Mouse (Mus musculus): ENCODE measurements at regions not wholly inside any gene's neighbourhood (a gene's known extent, or its start where the extent isn't known, plus 50 kb on each side); places are given as distances from the start of the nearest gene placed in this dataset.

GRCm38 (mm10) chr15:51657621-51658020 lies 2227.1 kb upstream of the Gm7489 start:
- ATAC-seq (ENCODE audit: low FRiP score), result no peak
- peaks cover 15% of the 10 kb centered on the region for H3K9me3 ChIP-seq (ENCODE audit: control insufficient read depth, low read length)
- 89% methylated on average over 1 of the region's 1 CpGs for WGBS
- no peak overlapping the region for H3K4me2 ChIP-seq (replicated peaks)
- DNase-seq (ENCODE audit: low spot score), result no peak
- no peak overlapping the region for H3K9ac ChIP-seq
- H3K4me1 ChIP-seq (replicated peaks; ENCODE audit: control insufficient read depth, insufficient read depth, low read length), result no peaks in the 10 kb centered on the region
- no peak overlapping the region for H3K27ac ChIP-seq
- H3K4me3 ChIP-seq (replicated peaks; ENCODE audit: low read length), result no peak overlapping the region
- H3K36me3 ChIP-seq (replicated peaks; ENCODE audit: control insufficient read depth, insufficient read depth), result no peaks in the 10 kb centered on the region
- H3K27me3 ChIP-seq (ENCODE audit: control insufficient read depth, insufficient read depth, low read length), result no peaks in the 10 kb centered on the region

- Histone ChIP-seq H3K36me3 (replicated peaks; ENCODE audit: control insufficient read depth, insufficient read depth) (no peaks in the 10 kb centered on the region), H3K4me2 (replicated peaks) (no peak overlapping the region), H3K4me1 (replicated peaks; ENCODE audit: control insufficient read depth, insufficient read depth, low read length) (no peaks in the 10 kb centered on the region), H3K4me3 (replicated peaks; ENCODE audit: low read length) (no peak overlapping the region), H3K27me3 (ENCODE audit: control insufficient read depth, insufficient read depth, low read length) (no peaks in the 10 kb centered on the region), H3K27ac (no peak overlapping the region), H3K9me3 (ENCODE audit: control insufficient read depth, low read length) (no peaks in the 10 kb centered on the region), H3K9ac (no peak overlapping the region)
- ATAC-seq (ENCODE audit: low FRiP score), result no peak
- 78% methylated on average over 3 of the region's 3 CpGs for WGBS
- DNase-seq (ENCODE audit: low spot score), result no peak
Measured at GRCm38 (mm10) chr15:51668340-51668739, 2216.4 kb upstream of the Gm7489 start.

- Histone ChIP-seq H3K4me1 (replicated peaks; ENCODE audit: control insufficient read depth, insufficient read depth, low read length) (no peaks in the 10 kb centered on the region), H3K4me2 (replicated peaks) (no peak overlapping the region), H3K27ac (no peak overlapping the region), H3K36me3 (replicated peaks; ENCODE audit: control insufficient read depth, insufficient read depth) (no peaks in the 10 kb centered on the region), H3K27me3 (ENCODE audit: control insufficient read depth, insufficient read depth, low read length) (no peaks in the 10 kb centered on the region), H3K9me3 (ENCODE audit: control insufficient read depth, low read length) (no peaks in the 10 kb centered on the region), H3K4me3 (replicated peaks; ENCODE audit: low read length) (no peak overlapping the region), H3K9ac (no peak overlapping the region)
- WGBS, result 92% methylated on average over 18 of the region's 18 CpGs
- ATAC-seq (ENCODE audit: low FRiP score) (no peak), DNase-seq (ENCODE audit: low spot score) (no peak)
Measured at GRCm38 (mm10) chr15:51671667-51672372, 2212.9 kb upstream of the Gm7489 start.

- Histone ChIP-seq H3K4me2 (replicated peaks) (no peak overlapping the region), H3K27ac (no peak overlapping the region), H3K4me1 (replicated peaks; ENCODE audit: control insufficient read depth, insufficient read depth, low read length) (no peaks in the 10 kb centered on the region), H3K9ac (no peak overlapping the region), H3K4me3 (replicated peaks; ENCODE audit: low read length) (no peak overlapping the region), H3K9me3 (ENCODE audit: control insufficient read depth, low read length) (no peaks in the 10 kb centered on the region), H3K36me3 (replicated peaks; ENCODE audit: control insufficient read depth, insufficient read depth) (no peaks in the 10 kb centered on the region), H3K27me3 (ENCODE audit: control insufficient read depth, insufficient read depth, low read length) (no peaks in the 10 kb centered on the region)
- no peak for ATAC-seq (ENCODE audit: low FRiP score)
- DNase-seq (ENCODE audit: low spot score), result no peak
- 67% methylated on average over 1 of the region's 1 CpGs for WGBS
Measured at GRCm38 (mm10) chr15:51673483-51673882, 2211.2 kb upstream of the Gm7489 start.

GRCm38 (mm10) chr15:51675291-51675690 lies 2209.4 kb upstream of the Gm7489 start:
- no peak overlapping the region for H3K9ac ChIP-seq
- WGBS, result 81% methylated on average over 4 of the region's 4 CpGs
- no peak overlapping the region for H3K4me3 ChIP-seq (replicated peaks; ENCODE audit: low read length)
- H3K9me3 ChIP-seq (ENCODE audit: control insufficient read depth, low read length), result no peaks in the 10 kb centered on the region
- no peak overlapping the region for H3K4me2 ChIP-seq (replicated peaks)
- DNase-seq (ENCODE audit: low spot score) (no peak), ATAC-seq (ENCODE audit: low FRiP score) (no peak)
- H3K27ac ChIP-seq, result no peak overlapping the region
- H3K27me3 ChIP-seq (ENCODE audit: control insufficient read depth, insufficient read depth, low read length), result no peaks in the 10 kb centered on the region
- H3K36me3 ChIP-seq (replicated peaks; ENCODE audit: control insufficient read depth, insufficient read depth), result no peaks in the 10 kb centered on the region
- H3K4me1 ChIP-seq (replicated peaks; ENCODE audit: control insufficient read depth, insufficient read depth, low read length), result no peaks in the 10 kb centered on the region

- DNase-seq (ENCODE audit: low spot score) (no peak), ATAC-seq (ENCODE audit: low FRiP score) (no peak)
- H3K27me3 ChIP-seq (ENCODE audit: control insufficient read depth, insufficient read depth, low read length), result no peaks in the 10 kb centered on the region
- H3K9ac ChIP-seq, result no peak overlapping the region
- no peaks in the 10 kb centered on the region for H3K4me1 ChIP-seq (replicated peaks; ENCODE audit: control insufficient read depth, insufficient read depth, low read length)
- H3K36me3 ChIP-seq (replicated peaks; ENCODE audit: control insufficient read depth, insufficient read depth), result no peaks in the 10 kb centered on the region
- no peak overlapping the region for H3K4me3 ChIP-seq (replicated peaks; ENCODE audit: low read length)
- H3K9me3 ChIP-seq (ENCODE audit: control insufficient read depth, low read length), result no peaks in the 10 kb centered on the region
- H3K27ac ChIP-seq, result no peak overlapping the region
- WGBS, result 94% methylated on average over 3 of the region's 3 CpGs
- H3K4me2 ChIP-seq (replicated peaks), result no peak overlapping the region
Measured at GRCm38 (mm10) chr15:51676694-51677093, 2208.0 kb upstream of the Gm7489 start.

GRCm38 (mm10) chr15:51677266-51677665 lies 2207.4 kb upstream of the Gm7489 start:
- no peak overlapping the region for H3K4me2 ChIP-seq (replicated peaks)
- no peaks in the 10 kb centered on the region for H3K4me1 ChIP-seq (replicated peaks; ENCODE audit: control insufficient read depth, insufficient read depth, low read length)
- WGBS, result 78% methylated on average over 4 of the region's 4 CpGs
- no peaks in the 10 kb centered on the region for H3K9me3 ChIP-seq (ENCODE audit: control insufficient read depth, low read length)
- DNase-seq (ENCODE audit: low spot score) (no peak), ATAC-seq (ENCODE audit: low FRiP score) (no peak)
- H3K9ac ChIP-seq, result no peak overlapping the region
- no peak overlapping the region for H3K27ac ChIP-seq
- no peak overlapping the region for H3K4me3 ChIP-seq (replicated peaks; ENCODE audit: low read length)
- no peaks in the 10 kb centered on the region for H3K36me3 ChIP-seq (replicated peaks; ENCODE audit: control insufficient read depth, insufficient read depth)
- H3K27me3 ChIP-seq (ENCODE audit: control insufficient read depth, insufficient read depth, low read length), result no peaks in the 10 kb centered on the region

- Histone ChIP-seq H3K27ac (no peak overlapping the region), H3K9me3 (ENCODE audit: control insufficient read depth, low read length) (no peaks in the 10 kb centered on the region), H3K9ac (no peak overlapping the region), H3K4me1 (replicated peaks; ENCODE audit: control insufficient read depth, insufficient read depth, low read length) (no peaks in the 10 kb centered on the region), H3K4me2 (replicated peaks) (no peak overlapping the region), H3K27me3 (ENCODE audit: control insufficient read depth, insufficient read depth, low read length) (no peaks in the 10 kb centered on the region), H3K36me3 (replicated peaks; ENCODE audit: control insufficient read depth, insufficient read depth) (no peaks in the 10 kb centered on the region), H3K4me3 (replicated peaks; ENCODE audit: low read length) (no peak overlapping the region)
- DNase-seq (ENCODE audit: low spot score) (no peak), ATAC-seq (ENCODE audit: low FRiP score) (no peak)
- WGBS, result 65% methylated on average over 12 of the region's 12 CpGs
Measured at GRCm38 (mm10) chr15:51679186-51679902, 2205.4 kb upstream of the Gm7489 start.

GRCm38 (mm10) chr15:51680494-51680893 lies 2204.2 kb upstream of the Gm7489 start:
- Histone ChIP-seq H3K27me3 (ENCODE audit: control insufficient read depth, insufficient read depth, low read length) (no peaks in the 10 kb centered on the region), H3K4me3 (replicated peaks; ENCODE audit: low read length) (no peak overlapping the region), H3K27ac (no peak overlapping the region), H3K4me1 (replicated peaks; ENCODE audit: control insufficient read depth, insufficient read depth, low read length) (no peaks in the 10 kb centered on the region), H3K36me3 (replicated peaks; ENCODE audit: control insufficient read depth, insufficient read depth) (no peaks in the 10 kb centered on the region), H3K9ac (no peak overlapping the region), H3K9me3 (ENCODE audit: control insufficient read depth, low read length) (no peaks in the 10 kb centered on the region), H3K4me2 (replicated peaks) (no peak overlapping the region)
- no peak for ATAC-seq (ENCODE audit: low FRiP score)
- no peak for DNase-seq (ENCODE audit: low spot score)

All from hindbrain, embryonic 14.5 days (tissue).